In genomic region chr4:32987006-32987405, GRCm38 (mm10) we compare ENCODE assay signal across 16 mouse cellular contexts. TPM values are rescaled to one million over a fixed set of nuclear protein-coding genes. Genes with fewer than 3 reads are reported as not detected.
DNase-seq lines count a peak whose midpoint lies in the region; ATAC-seq and TF ChIP-seq lines count a peak whose summit lies in the region.
"Had no signal": no experiment of that assay in that cellular context is flagged by ENCODE, and none has a peak within 500 bp of the region (broad histone marks: within the 10 kb centered on the region; RNA-seq: fewer than 3 reads in every experiment).

No protein-coding gene starts in this region.

- DNase-seq in heart, embryonic 10.5 days (ENCODE audit: low spot score): peak; percentile 91
- no peak for DNase-seq in heart, adult 18-20 months
- peak; percentile 84 to 88 (median 87) for DNase-seq in liver, embryonic 14.5 days (ENCODE audit: low read depth in 3 of 3, low spot score in 3 of 3)
- peak; percentile 53 to 67 for DNase-seq in spleen, postnatal 4 days (ENCODE audit: low spot score in 2 of 2)
- no peak for DNase-seq in kidney, adult 18-20 months
- no peak for DNase-seq in limb, embryonic 10.5 days (ENCODE audit: low spot score)
- no peak for DNase-seq in adipocyte (ENCODE audit: low spot score)
- DNase-seq: cerebellum, postnatal 25 days; heart, adult 11 months; kidney, postnatal 10 days; layer of hippocampus, adult 9-11 months; lung, postnatal 36 days; midbrain, embryonic 14.5 days; right cerebral cortex, postnatal 25 days had no signal

- peak; percentile 95 for ATAC-seq in erythroblast, adult 5-6 weeks (replicated peaks; ENCODE audit: low FRiP score, poor library complexity, severe bottlenecking)
- peak; percentile 97 for ATAC-seq in liver, embryonic 14.5 days (ENCODE audit: insufficient read depth)
- ATAC-seq: hindbrain, postnatal 0 days had no signal

- H3K27ac ChIP-seq in heart, embryonic 10.5 days: no peak overlapping the region; the same call in 1 of the 2 replicates
- peak overlapping the region; percentile 83 for H3K27ac ChIP-seq in liver, embryonic 14.5 days
- no peak overlapping the region for H3K27ac ChIP-seq in limb, embryonic 10.5 days
- H3K27ac ChIP-seq: hindbrain, postnatal 0 days had no signal

- no peak overlapping the region for H3K4me3 ChIP-seq in heart, embryonic 10.5 days
- peak overlapping the region; percentile 59 to 63 for H3K4me3 ChIP-seq in liver, embryonic 14.5 days (ENCODE audit: insufficient read depth in 1 of 2, low read depth in 2 of 2, low read length in 2 of 2)
- H3K4me3 ChIP-seq in limb, embryonic 10.5 days: no peak overlapping the region

- TF ChIP-seq EP300 in liver, embryonic 14.5 days (IDR thresholded peaks at IDR 0.05; ENCODE audit: low read depth): peak; percentile 95

- peak overlapping the region; percentile 68 for H3K9ac ChIP-seq in liver, embryonic 14.5 days (replicated peaks)

- H3K36me3 ChIP-seq in heart, embryonic 10.5 days: no peaks in the 10 kb centered on the region
- no peaks in the 10 kb centered on the region for H3K36me3 ChIP-seq in liver, embryonic 14.5 days (replicated peaks; ENCODE audit: control insufficient read depth, insufficient read depth, low read depth)
- H3K36me3 ChIP-seq in limb, embryonic 10.5 days: no peaks in the 10 kb centered on the region

- 54% methylated on average over 3 of the region's 3 CpGs for WGBS in heart, embryonic 10.5 days
- WGBS in liver, embryonic 14.5 days (ENCODE audit: insufficient replicate concordance): 18% methylated on average over 3 of the region's 3 CpGs
- 50% methylated on average over 3 of the region's 3 CpGs for WGBS in limb, embryonic 10.5 days

- no peaks in the 10 kb centered on the region for H3K9me3 ChIP-seq in heart, embryonic 10.5 days
- H3K9me3 ChIP-seq in liver, embryonic 14.5 days (ENCODE audit: control insufficient read depth, low read length): no peaks in the 10 kb centered on the region
- H3K9me3 ChIP-seq in limb, embryonic 10.5 days (replicated peaks): no peaks in the 10 kb centered on the region

- peak; percentile 32; the same call in 1 of the 2 replicates for TF ChIP-seq CTCF in liver, embryonic 14.5 days (IDR thresholded peaks at IDR 0.05; ENCODE audit: low read depth)

- H3K4me2 ChIP-seq in liver, embryonic 14.5 days (ENCODE audit: low read depth): peak overlapping the region; percentile 78

- H3K27me3 ChIP-seq in heart, embryonic 10.5 days (ENCODE audit: insufficient read depth, poor library complexity, severe bottlenecking): no peaks in the 10 kb centered on the region
- H3K27me3 ChIP-seq in liver, embryonic 14.5 days (ENCODE audit: control insufficient read depth, insufficient read depth, low read length): peaks cover 33% of the 10 kb centered on the region
- H3K27me3 ChIP-seq in limb, embryonic 10.5 days (ENCODE audit: low read depth, poor library complexity, severe bottlenecking): peaks cover 24% of the 10 kb centered on the region

- peaks cover 59% of the 10 kb centered on the region for H3K4me1 ChIP-seq in heart, embryonic 10.5 days
- peaks cover 28 to 33% of the 10 kb centered on the region in 2 experiments for H3K4me1 ChIP-seq in liver, embryonic 14.5 days (replicated peaks; ENCODE audit: control insufficient read depth in 2 of 2, insufficient read depth in 2 of 2, low read length in 1 of 2)
- H3K4me1 ChIP-seq in limb, embryonic 10.5 days: peaks cover 38% of the 10 kb centered on the region

RNA-seq across cellular contexts. Expression of gene Rragd, which starts 4.2 kb away (rescaled TPM):
- 39.2 and 56.0 TPM in 2 replicates for polyA plus RNA-seq in heart, embryonic 10.5 days (2016; fragmentation: Nextera tagmentation; extraction: Ambion mirVana)
- 100 to 1,000 TPM in 1 of 2 experiments, 10 to 100 TPM in 1; 95.4 to 110 TPM for total RNA-seq in heart, adult 18-20 months (2021)
- total RNA-seq in erythroblast, adult 5-6 weeks (2015; ENCODE audit: low replicate concordance): 3.8 and 7.1 TPM in 2 replicates
- 10.0 and 19.5 TPM in 2 replicates for total RNA-seq in erythroblast, adult 5-6 weeks (2017; ENCODE audit: low replicate concordance)
- polyA plus RNA-seq in liver, embryonic 14.5 days (2012; rRNA removed): 1.4 and 2.4 TPM in 2 replicates
- 2.6 and 4.1 TPM in 2 replicates for polyA plus RNA-seq in liver, embryonic 14.5 days (2014; fragmentation: Nextera tagmentation; extraction: Ambion mirVana)
- 17.0 and 21.2 TPM in 2 replicates for polyA plus RNA-seq in limb, embryonic 10.5 days (2016; fragmentation: Nextera tagmentation; extraction: Ambion mirVana)

RNA-seq across cellular contexts. Expression of gene Ankrd6, which starts 36.4 kb away (rescaled TPM):
- 8.3 and 8.4 TPM in 2 replicates for polyA plus RNA-seq in heart, embryonic 10.5 days (2016; fragmentation: Nextera tagmentation; extraction: Ambion mirVana)
- 1 to 10 TPM; 4.8 to 5.9 TPM for total RNA-seq in heart, adult 18-20 months (2021)
- 0.77 TPM in 1 of 2 replicates, not detected in the other for total RNA-seq in erythroblast, adult 5-6 weeks (2015; ENCODE audit: low replicate concordance)
- total RNA-seq in erythroblast, adult 5-6 weeks (2017; ENCODE audit: low replicate concordance): 0.42 and 0.77 TPM in 2 replicates
- polyA plus RNA-seq in liver, embryonic 14.5 days (2012; rRNA removed): 0.19 and 0.31 TPM in 2 replicates
- 0.42 and 0.62 TPM in 2 replicates for polyA plus RNA-seq in liver, embryonic 14.5 days (2014; fragmentation: Nextera tagmentation; extraction: Ambion mirVana)
- 8.4 and 9.6 TPM in 2 replicates for polyA plus RNA-seq in limb, embryonic 10.5 days (2016; fragmentation: Nextera tagmentation; extraction: Ambion mirVana)

RNA-seq across cellular contexts. Expression of gene Ube2j1, which starts 44.2 kb away (rescaled TPM):
- polyA plus RNA-seq in heart, embryonic 10.5 days (2016; fragmentation: Nextera tagmentation; extraction: Ambion mirVana): 39.0 and 42.7 TPM in 2 replicates
- total RNA-seq in heart, adult 18-20 months (2021): 10 to 100 TPM; 38.7 to 43.1 TPM
- 18.6 and 23.4 TPM in 2 replicates for total RNA-seq in erythroblast, adult 5-6 weeks (2015; ENCODE audit: low replicate concordance)
- 15.5 and 28.6 TPM in 2 replicates for total RNA-seq in erythroblast, adult 5-6 weeks (2017; ENCODE audit: low replicate concordance)
- polyA plus RNA-seq in liver, embryonic 14.5 days (2012; rRNA removed): 10.1 and 13.3 TPM in 2 replicates
- polyA plus RNA-seq in liver, embryonic 14.5 days (2014; fragmentation: Nextera tagmentation; extraction: Ambion mirVana): 35.9 and 36.4 TPM in 2 replicates
- 38.3 and 38.7 TPM in 2 replicates for polyA plus RNA-seq in limb, embryonic 10.5 days (2016; fragmentation: Nextera tagmentation; extraction: Ambion mirVana)

Comparison
In these comparisons a context has a peak if more than half of its experiments do, and no peak if none do; other contexts are left out.
1. DNase-seq: peak in heart, embryonic 10.5 days (single experiment), liver, embryonic 14.5 days (3 of 3) and spleen, postnatal 4 days (2 of 2); none in heart, adult 18-20 months (0 of 2), kidney, adult 18-20 months (single experiment), limb, embryonic 10.5 days (single experiment) and adipocyte (single experiment).
2. H3K4me3 ChIP-seq: peak in liver, embryonic 14.5 days (2 of 2); none in heart, embryonic 10.5 days (single experiment) and limb, embryonic 10.5 days (single experiment).